Mouse (Mus musculus) midbrain, postnatal 0 days (tissue): ENCODE results near the gene Cfap299. TPM values are rescaled to one million over a fixed set of nuclear protein-coding genes. Genes with fewer than 3 reads are reported as not detected.

Source experiments
- ATAC-seq: fragments of 200-750 bp; cut with Nextera tagmentation; 2 replicates; pipeline ENCODE4 v1.8.0; 2017; ENCODE audit warnings: moderate number of reproducible peaks, mild to moderate bottlenecking, moderate TSS enrichment, moderate library complexity; ENCODE audit not compliant: low FRiP score
- DNase-seq: peaks from one replicate; pipeline ENCODE4 v3.0.0-alpha.2; 2015; ENCODE audit warnings: low spot score
- H3K27ac ChIP-seq: fragments of 300-500 bp; sonication (generic); 2 replicates; pipeline ENCODE4 v1.5.1; 2014; ENCODE audit warnings: low read depth, mild to moderate bottlenecking, low read length, mixed read lengths
- H3K27me3 ChIP-seq: fragments of 300-500 bp; sonication (generic); 2 replicates; pipeline ENCODE4 v1.6.1; 2014; ENCODE audit warnings: low read length, control low read depth, mixed read lengths; ENCODE audit not compliant: insufficient read depth
- H3K36me3 ChIP-seq: fragments of 300-500 bp; sonication (generic); 2 replicates; pipeline ENCODE4 v1.6.1; 2014; ENCODE audit warnings: low read length, control low read depth, mixed read lengths; ENCODE audit not compliant: insufficient read depth
- H3K4me1 ChIP-seq: fragments of 300-500 bp; sonication (generic); 2 replicates; pipeline ENCODE4 v1.6.1; 2014; ENCODE audit warnings: mild to moderate bottlenecking, control low read depth, antibody characterized with exemption, low read length, mixed read lengths; ENCODE audit not compliant: insufficient read depth
- H3K4me2 ChIP-seq: fragments of 300-500 bp; sonication (generic); 2 replicates; pipeline ENCODE4 v1.6.1; 2014; ENCODE audit warnings: low read depth, mild to moderate bottlenecking, low read length, mixed read lengths; ENCODE audit not compliant: poor library complexity, severe bottlenecking
- H3K4me3 ChIP-seq: fragments of 300-500 bp; sonication (generic); 2 replicates; pipeline ENCODE4 v1.5.1; 2014; ENCODE audit warnings: low read depth, mild to moderate bottlenecking, low read length, moderate library complexity
- H3K9ac ChIP-seq: fragments of 300-500 bp; sonication (generic); replicated peaks from 2 replicates; pipeline ENCODE4 v1.6.1; 2014; ENCODE audit warnings: mild to moderate bottlenecking, low read length, moderate library complexity, mixed read lengths; ENCODE audit not compliant: poor library complexity, severe bottlenecking
- H3K9me3 ChIP-seq: fragments of 300-500 bp; sonication (generic); 2 replicates; pipeline ENCODE4 v1.6.1; 2016; ENCODE audit warnings: low read length, control low read depth
- CTCF ChIP-seq: IDR thresholded peaks from 2 replicates; pipeline ENCODE4 v1.5.1; 2016; ENCODE audit warnings: antibody characterized with exemption, mild to moderate bottlenecking
- WGBS: fragments of 180-500 bp; shearing (Covaris S2); extraction: QIAGEN DNeasy Blood & Tissue Kit; methylation state at CpG from one replicate; pipeline ENCODE4 v1.1.7; 2014; 5-methylcytosine and 5-hydroxymethylcytosine counted together
- polyA plus RNA-seq: library from polyadenylated mRNA; unstranded; fragments of >200 nt; fragmentation: Nextera tagmentation; extraction: Ambion mirVana; gene quantifications from 2 replicates; pipeline ENCODE4 v1.2.1, GENCODE M21; 2015
- total RNA-seq: library from RNA; depleted of rRNA; stranded (reverse); fragments of >200 nt; gene quantifications from 2 replicates; pipeline ENCODE4 v1.2.3, GENCODE M21; 2014

Gene Cfap299
- total and polyA plus RNA-seq, 2 experiments from 2014 or later: 1.5 to 3.4 TPM

DNA sequence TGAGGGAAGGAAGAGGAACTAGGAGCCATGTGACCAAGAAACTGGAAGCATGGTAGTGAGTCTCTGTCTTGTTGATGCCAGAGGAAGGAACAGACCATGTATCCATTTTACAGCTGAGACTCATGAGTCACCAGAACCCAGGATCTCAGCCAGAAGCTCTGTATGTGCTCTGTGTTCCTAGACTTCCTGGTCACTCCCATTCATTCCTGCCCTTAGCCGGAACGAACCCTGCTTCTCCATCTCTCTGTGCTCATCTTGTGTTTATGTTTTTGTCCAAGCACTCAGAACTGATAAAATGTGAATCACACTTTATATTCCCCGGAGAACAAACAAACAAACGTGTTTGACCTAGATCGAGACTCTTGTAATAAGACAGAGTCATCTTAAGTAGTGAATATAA lies 36.2 kb downstream of the Cfap299 start:
- no peaks in the 10 kb centered on the region for H3K27me3 ChIP-seq
- H3K4me3 ChIP-seq: no peak overlapping the region
- no peaks in the 10 kb centered on the region for H3K9me3 ChIP-seq
- ATAC-seq (no peak), DNase-seq (no peak)
- WGBS: 84% methylated on average over 5 of the region's 5 CpGs
- no peak for TF ChIP-seq CTCF
- no peak overlapping the region for H3K9ac ChIP-seq
- no peak overlapping the region for H3K4me2 ChIP-seq
- H3K36me3 ChIP-seq: no peaks in the 10 kb centered on the region
- no peaks in the 10 kb centered on the region for H3K4me1 ChIP-seq
- no peak overlapping the region for H3K27ac ChIP-seq

DNA sequence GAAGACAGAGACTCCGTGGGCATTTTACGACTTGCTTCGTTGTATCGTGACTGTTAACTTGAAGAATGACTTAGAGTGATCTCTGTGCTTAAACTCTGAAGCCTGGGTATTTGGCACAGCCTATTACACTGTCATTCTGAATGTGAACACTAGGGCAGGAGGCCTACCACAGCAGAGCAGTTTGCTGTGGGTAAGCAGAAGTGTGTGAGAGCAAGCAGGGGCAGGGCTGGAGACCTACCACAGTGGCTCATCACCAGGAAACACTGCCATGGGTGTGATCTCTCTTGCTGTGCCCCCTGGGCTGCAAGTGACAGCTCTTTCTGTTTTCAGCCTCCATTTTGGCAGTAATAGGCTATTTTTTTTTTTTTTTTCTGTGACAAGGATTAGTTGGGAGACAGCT lies 39.7 kb downstream of the Cfap299 start:
- no peaks in the 10 kb centered on the region for H3K4me1 ChIP-seq
- H3K27me3 ChIP-seq: no peaks in the 10 kb centered on the region
- H3K36me3 ChIP-seq: no peaks in the 10 kb centered on the region
- DNase-seq (no peak), ATAC-seq (no peak)
- TF ChIP-seq CTCF: no peak
- no peak overlapping the region for H3K27ac ChIP-seq
- no peak overlapping the region for H3K4me2 ChIP-seq
- no peak overlapping the region for H3K9ac ChIP-seq
- no peak overlapping the region for H3K4me3 ChIP-seq
- no peaks in the 10 kb centered on the region for H3K9me3 ChIP-seq
- WGBS: 78% methylated on average over 4 of the region's 4 CpGs

DNA sequence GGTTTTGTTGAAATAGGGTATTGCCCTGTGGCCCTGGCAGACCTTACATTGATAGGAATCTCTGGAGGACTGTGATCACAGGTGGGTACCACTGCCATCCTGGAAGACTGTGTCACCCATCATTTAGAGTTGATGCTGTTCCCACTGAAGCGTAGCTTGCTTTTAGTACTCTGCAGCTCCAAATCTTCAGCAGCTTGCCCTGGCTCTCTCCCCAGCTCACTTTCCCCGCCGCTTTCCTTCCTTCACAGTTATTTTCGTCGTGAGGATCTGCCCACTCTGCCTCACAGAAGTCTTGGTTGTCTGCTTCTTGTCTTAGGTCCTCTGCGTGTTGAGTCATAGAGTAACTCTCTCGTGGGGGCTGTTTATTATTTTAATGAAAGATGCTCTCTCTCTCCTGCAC lies 40.3 kb downstream of the Cfap299 start:
- Histone ChIP-seq H3K4me3 (no peak overlapping the region), H3K4me2 (no peak overlapping the region), H3K27ac (no peak overlapping the region), H3K36me3 (no peaks in the 10 kb centered on the region), H3K4me1 (no peaks in the 10 kb centered on the region), H3K9ac (no peak overlapping the region), H3K27me3 (no peaks in the 10 kb centered on the region), H3K9me3 (no peaks in the 10 kb centered on the region)
- no peak for DNase-seq
- 76% methylated on average over 7 of the region's 7 CpGs for WGBS
- TF ChIP-seq CTCF: no peak
- ATAC-seq: no peak

DNA sequence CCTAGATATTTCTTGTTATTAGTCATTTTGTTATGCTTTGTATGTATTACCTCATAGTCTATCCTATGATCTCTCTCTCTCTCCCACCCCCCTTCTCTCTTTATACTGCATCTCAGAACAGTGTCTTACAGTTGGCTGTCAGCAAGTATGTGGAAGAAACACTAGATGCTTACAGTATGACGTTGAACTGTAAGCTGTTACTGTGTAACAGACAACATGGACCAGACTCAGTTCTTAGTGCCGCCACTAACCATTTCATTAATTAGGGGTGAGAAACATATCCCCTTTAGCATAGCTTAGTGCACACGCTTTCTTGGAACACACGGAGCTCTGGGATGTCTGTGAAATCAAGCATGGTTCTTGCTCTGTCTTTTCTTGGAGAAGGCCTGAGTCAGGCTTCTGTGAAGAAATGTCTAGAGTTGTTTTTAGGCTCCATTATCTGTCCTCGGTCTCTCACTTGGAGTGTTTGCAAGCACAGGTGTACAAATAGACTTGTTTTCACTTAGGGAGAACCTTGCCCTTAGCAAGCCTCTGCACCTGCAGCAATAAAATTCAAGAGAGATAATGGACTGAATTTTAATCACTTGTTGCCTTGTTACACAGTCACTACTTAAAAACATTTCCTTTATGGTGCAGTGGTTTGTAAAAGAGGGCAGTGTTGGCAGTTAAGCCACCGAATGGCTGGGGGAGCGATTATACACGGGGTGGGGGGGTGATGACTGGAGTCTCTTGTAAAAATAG lies 47.1 kb downstream of the Cfap299 start:
- Histone ChIP-seq H3K4me1 (no peaks in the 10 kb centered on the region), H3K27me3 (no peaks in the 10 kb centered on the region), H3K9me3 (no peaks in the 10 kb centered on the region), H3K4me2 (no peak overlapping the region), H3K27ac (no peak overlapping the region), H3K4me3 (no peak overlapping the region), H3K36me3 (no peaks in the 10 kb centered on the region), H3K9ac (no peak overlapping the region)
- 71% methylated on average over 8 of the region's 8 CpGs for whole genome bisulfite sequencing
- TF ChIP-seq CTCF: no peak
- ATAC-seq (no peak), DNase-seq (no peak)

- DNase-seq: no peak
- ATAC-seq: no peak
- Histone ChIP-seq H3K4me2 (no peak overlapping the region), H3K27ac (no peak overlapping the region), H3K4me3 (no peak overlapping the region), H3K27me3 (no peaks in the 10 kb centered on the region), H3K9ac (no peak overlapping the region), H3K9me3 (no peaks in the 10 kb centered on the region), H3K4me1 (no peaks in the 10 kb centered on the region), H3K36me3 (no peaks in the 10 kb centered on the region)
- WGBS: 68% methylated on average over 4 of the region's 4 CpGs
- no peak for TF ChIP-seq CTCF
These were observed 47.6 kb downstream of the Cfap299 start for GRCm38 (mm10) chr5:98376799-98377090.

DNA sequence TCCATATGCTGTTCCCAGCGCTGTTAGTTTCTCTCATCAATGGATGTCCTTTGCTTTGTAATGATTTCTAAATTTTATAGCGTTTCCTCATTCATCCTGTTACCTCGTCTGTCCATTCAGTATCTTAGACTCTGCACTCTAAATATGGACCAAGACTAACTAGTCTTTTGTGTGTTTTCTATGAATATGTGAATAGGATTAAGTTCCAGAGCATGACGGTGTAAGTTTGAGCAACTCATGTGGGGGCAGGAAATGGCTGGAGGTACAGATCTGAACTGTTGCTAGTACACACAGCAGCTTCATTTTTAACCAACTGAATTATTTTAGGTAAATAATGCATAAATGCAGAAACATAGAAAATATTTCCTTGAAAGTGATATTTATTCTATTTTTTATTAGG lies 51.3 kb downstream of the Cfap299 start:
- Histone ChIP-seq H3K4me3 (no peak overlapping the region), H3K27me3 (no peaks in the 10 kb centered on the region), H3K4me1 (no peaks in the 10 kb centered on the region), H3K36me3 (no peaks in the 10 kb centered on the region), H3K9me3 (no peaks in the 10 kb centered on the region), H3K9ac (no peak overlapping the region), H3K4me2 (no peak overlapping the region), H3K27ac (no peak overlapping the region)
- whole genome bisulfite sequencing: 32% methylated on average over 4 of the region's 4 CpGs
- DNase-seq (no peak), ATAC-seq (no peak)
- no peak for TF ChIP-seq CTCF
